Mouse (Mus musculus): Measurements from ENCODE around the gene Serpina1c. TPM values are rescaled to one million over a fixed set of nuclear protein-coding genes. Genes with fewer than 3 reads are reported as not detected.
"Not testable (repeated sequence)": the region's sequence is repeated elsewhere in the genome, so short reads cannot be mapped to it uniquely, and the experiment has no call there.

The Serpina1c gene
- polyA plus RNA-seq, 1 experiment from 2014 or later, result 365 TPM

DNA sequence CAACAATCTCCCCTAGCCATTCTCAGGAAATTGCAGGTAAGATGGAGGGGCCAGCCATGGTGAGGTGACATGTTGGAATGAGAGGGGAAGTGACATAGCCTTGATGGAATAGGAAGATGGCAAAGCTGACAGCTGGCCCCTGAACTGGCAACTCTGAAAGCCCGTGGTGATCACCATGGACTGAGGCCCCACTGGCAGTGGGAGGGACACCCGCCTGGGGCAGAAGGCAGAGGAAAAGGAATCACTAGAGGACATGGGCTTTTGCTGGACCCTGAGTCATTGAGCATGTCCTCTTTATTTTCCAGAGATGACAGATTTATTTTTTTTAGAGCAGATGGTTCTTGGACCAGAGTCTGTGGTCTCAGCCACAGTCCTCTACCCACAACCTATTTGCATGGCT, 51.7 kb downstream of the Serpina1c start:
- ATAC-seq (ENCODE audit: insufficient read depth), result not testable (repeated sequence)

More for the DNA sequence above, 51.7 kb downstream of the Serpina1c start:
- 61% methylated on average over 2 of the region's 2 CpGs for WGBS (ENCODE audit: insufficient replicate concordance)
- H3K9me3 ChIP-seq (replicated peaks); H3K27me3 ChIP-seq; H3K4me1 ChIP-seq (replicated peaks); H3K4me2 ChIP-seq; H3K4me3 ChIP-seq (replicated peaks); H3K36me3 ChIP-seq (replicated peaks); H3K27ac ChIP-seq (replicated peaks); H3K9ac ChIP-seq: not testable (repeated sequence)

Other genes starting within 250 kb of the Serpina1c start
- 1,444 and 1,483 TPM in 2 replicates for gene Serpina6, start 247.7 kb downstream of the Serpina1c start, polyA plus RNA-seq (2015; fragmentation: Nextera tagmentation; extraction: Ambion mirVana)
- 0.17 TPM in 1 of 2 replicates, not detected in the other for gene Serpina16, start 228.7 kb downstream of the Serpina1c start, polyA plus RNA-seq (2015; fragmentation: Nextera tagmentation; extraction: Ambion mirVana)
- 0.05 TPM in 2 replicates for gene Serpina1f, start 209.4 kb downstream of the Serpina1c start, polyA plus RNA-seq (2015; fragmentation: Nextera tagmentation; extraction: Ambion mirVana)
- 369 and 460 TPM in 2 replicates for gene Serpina1d, start 131.3 kb downstream of the Serpina1c start, polyA plus RNA-seq (2015; fragmentation: Nextera tagmentation; extraction: Ambion mirVana)
- 949 and 1,166 TPM in 2 replicates for gene Serpina1b, start 74.5 kb downstream of the Serpina1c start, polyA plus RNA-seq (2015; fragmentation: Nextera tagmentation; extraction: Ambion mirVana)
- gene Serpina1a, start 41.3 kb downstream of the Serpina1c start, polyA plus RNA-seq (2015; fragmentation: Nextera tagmentation; extraction: Ambion mirVana), result 688 and 858 TPM in 2 replicates
- gene Serpina1e, start 54.1 kb upstream of the Serpina1c start, polyA plus RNA-seq (2015; fragmentation: Nextera tagmentation; extraction: Ambion mirVana), result 377 and 507 TPM in 2 replicates
- 17.1 and 23.8 TPM in 2 replicates for gene Serpina11, start 85.1 kb upstream of the Serpina1c start, polyA plus RNA-seq (2015; fragmentation: Nextera tagmentation; extraction: Ambion mirVana)
- not detected in 2 replicates for gene Serpina9, start 108.9 kb upstream of the Serpina1c start, polyA plus RNA-seq (2015; fragmentation: Nextera tagmentation; extraction: Ambion mirVana)
- 0.05 and 0.08 TPM in 2 replicates for gene Serpina12, start 139.6 kb upstream of the Serpina1c start, polyA plus RNA-seq (2015; fragmentation: Nextera tagmentation; extraction: Ambion mirVana)
- 0.08 and 0.23 TPM in 2 replicates for gene Serpina5, start 196.2 kb upstream of the Serpina1c start, polyA plus RNA-seq (2015; fragmentation: Nextera tagmentation; extraction: Ambion mirVana)
- 0.09 TPM in 1 of 2 replicates, not detected in the other for gene Serpina3a, start 207.8 kb upstream of the Serpina1c start, polyA plus RNA-seq (2015; fragmentation: Nextera tagmentation; extraction: Ambion mirVana)
- 0.13 and 0.24 TPM in 2 replicates for gene Serpina3b, start 223.1 kb upstream of the Serpina1c start, polyA plus RNA-seq (2015; fragmentation: Nextera tagmentation; extraction: Ambion mirVana)
- not detected in 2 replicates for gene Serpina3c, start 249.0 kb upstream of the Serpina1c start, polyA plus RNA-seq (2015; fragmentation: Nextera tagmentation; extraction: Ambion mirVana)